ENCODE assay signal across 11 mouse cellular contexts in the genomic region with DNA sequence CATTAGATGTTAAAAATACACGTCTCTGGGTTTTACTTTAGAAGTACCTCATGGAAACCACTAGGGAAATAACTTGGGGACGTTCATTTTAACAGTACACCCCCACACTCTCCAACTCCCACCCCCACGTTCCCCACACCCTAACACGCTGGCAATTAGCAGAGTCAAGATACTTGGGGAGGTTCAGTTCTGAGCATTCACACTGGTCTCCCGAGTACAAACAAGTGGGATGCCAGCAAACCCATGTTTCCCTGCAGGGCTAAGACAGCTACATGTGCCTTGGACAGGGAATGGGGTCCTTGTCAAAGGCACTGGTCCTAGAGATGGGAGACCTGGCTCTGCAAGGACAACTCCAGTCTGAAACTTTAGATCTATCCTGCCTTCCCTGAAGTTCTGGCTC. TPM values are rescaled to one million over a fixed set of nuclear protein-coding genes. Genes with fewer than 3 reads are reported as not detected.
"Had no signal": no experiment of that assay in that cellular context is flagged by ENCODE, and none has a peak within 500 bp of the region (broad histone marks: within the 10 kb centered on the region; RNA-seq: fewer than 3 reads in every experiment).

No protein-coding gene starts in this region.

- H3K9me3 ChIP-seq: limb, embryonic 12.5 days; liver, embryonic 13.5 days; lung, embryonic 15.5 days; megakaryocyte, embryonic 14.5 days; midbrain, embryonic 12.5 days had no signal

- H3K36me3 ChIP-seq: limb, embryonic 12.5 days; liver, embryonic 13.5 days; lung, embryonic 15.5 days; midbrain, embryonic 12.5 days had no signal

- H3K4me1 ChIP-seq: liver, embryonic 13.5 days had no signal

- H3K27me3 ChIP-seq: lung, embryonic 15.5 days had no signal

- H3K27ac ChIP-seq: liver, embryonic 13.5 days; macrophage; midbrain, embryonic 12.5 days had no signal

- H3K9ac ChIP-seq: limb, embryonic 12.5 days; liver, embryonic 13.5 days had no signal

RNA-seq across cellular contexts. Expression of a gene that starts 48.6 kb away (rescaled TPM):
- total RNA-seq: midbrain, postnatal 0 days; neutrophil, adult 5-6 weeks had no signal
- polyA plus RNA-seq: limb, embryonic 12.5 days; liver, embryonic 13.5 days; liver, postnatal 0 days; lung, embryonic 15.5 days; macrophage; midbrain, embryonic 12.5 days; midbrain, postnatal 0 days; neural tube, embryonic 11.5 days; stomach, embryonic 14.5 days had no signal
